Mouse (Mus musculus) telencephalon, adult 2 months (tissue): ENCODE results near the gene Crot.
"Not testable (repeated sequence)": the region's sequence is repeated elsewhere in the genome, so short reads cannot be mapped to it uniquely, and the experiment has no call there.

Experiments
- DNase-seq: peaks from one replicate; pipeline ENCODE4 v3.0.0-alpha.2; 2011; ENCODE audit warnings: low read depth, low spot score

Crot gene

GRCm38 (mm10) chr5:8995966-8996685 lies 998 bp downstream of the Crot start:
- DNase-seq, result no peak

- DNase-seq, result no peak
Measured at GRCm38 (mm10) chr5:8991626-8992025, 5.5 kb downstream of the Crot start.

- DNase-seq, result no peak
Measured at GRCm38 (mm10) chr5:8990526-8990925, 6.6 kb downstream of the Crot start.

- DNase-seq, result no peak
Measured at GRCm38 (mm10) chr5:8987925-8988324, 9.2 kb downstream of the Crot start.

- no peak for DNase-seq
Measured at GRCm38 (mm10) chr5:8985470-8985869, 11.7 kb downstream of the Crot start.

- no peak for DNase-seq
Measured at GRCm38 (mm10) chr5:8974721-8975120, 22.4 kb downstream of the Crot start.

- DNase-seq, result no peak
Measured at GRCm38 (mm10) chr5:8972355-8972754, 24.8 kb downstream of the Crot start.

- DNase-seq, result no peak
Measured at GRCm38 (mm10) chr5:8970694-8971093, 26.4 kb downstream of the Crot start.

- no peak for DNase-seq
Measured at GRCm38 (mm10) chr5:8964487-8964886, 32.6 kb downstream of the Crot start.

- no peak for DNase-seq
Measured at GRCm38 (mm10) chr5:8960534-8960933, 36.6 kb downstream of the Crot start.

GRCm38 (mm10) chr5:8955544-8955943 lies 41.6 kb downstream of the Crot start:
- no peak for DNase-seq

GRCm38 (mm10) chr5:8953660-8954059 lies 43.5 kb downstream of the Crot start:
- DNase-seq, result no peak

- no peak for DNase-seq
Measured at GRCm38 (mm10) chr5:8947423-8948110, 49.6 kb downstream of the Crot start.

GRCm38 (mm10) chr5:8943836-8944235 lies 53.3 kb downstream of the Crot start:
- no peak for DNase-seq

GRCm38 (mm10) chr5:8941266-8941665 lies 55.9 kb downstream of the Crot start:
- not testable (repeated sequence) for DNase-seq

- DNase-seq, result no peak
Measured at GRCm38 (mm10) chr5:8937965-8938364, 59.2 kb downstream of the Crot start.

- DNase-seq, result no peak
Measured at GRCm38 (mm10) chr5:8928440-8928839, 68.7 kb downstream of the Crot start.

GRCm38 (mm10) chr5:8917069-8917468 lies 80.1 kb downstream of the Crot start:
- DNase-seq, result no peak

- no peak for DNase-seq
Measured at GRCm38 (mm10) chr5:8916400-8916799, 80.7 kb downstream of the Crot start.
